Mouse (Mus musculus) left cerebral cortex, adult 8-10 months (tissue): ENCODE data around the gene Sgcg. TPM values are rescaled to one million over a fixed set of nuclear protein-coding genes. Genes with fewer than 3 reads are reported as not detected.

Source experiments
- DNase-seq, 2 experiments: peaks; one replicate each; pipeline ENCODE4 v3.0.0; 2022; ENCODE audit warnings: low spot score in 2 of 2
- total RNA-seq, 4 experiments: library from RNA; stranded (reverse); gene quantifications; 2 replicates each; pipeline ENCODE4 v1.2.4; 2022

Sgcg gene
- total RNA-seq, 4 experiments from 2014 or later = 0.11 to 0.33 (median 0.21) TPM; not detected in 1

GRCm38 (mm10) chr14:61235846-61236474, 22.3 kb downstream of the Sgcg start:
- no peak for DNase-seq

DNA sequence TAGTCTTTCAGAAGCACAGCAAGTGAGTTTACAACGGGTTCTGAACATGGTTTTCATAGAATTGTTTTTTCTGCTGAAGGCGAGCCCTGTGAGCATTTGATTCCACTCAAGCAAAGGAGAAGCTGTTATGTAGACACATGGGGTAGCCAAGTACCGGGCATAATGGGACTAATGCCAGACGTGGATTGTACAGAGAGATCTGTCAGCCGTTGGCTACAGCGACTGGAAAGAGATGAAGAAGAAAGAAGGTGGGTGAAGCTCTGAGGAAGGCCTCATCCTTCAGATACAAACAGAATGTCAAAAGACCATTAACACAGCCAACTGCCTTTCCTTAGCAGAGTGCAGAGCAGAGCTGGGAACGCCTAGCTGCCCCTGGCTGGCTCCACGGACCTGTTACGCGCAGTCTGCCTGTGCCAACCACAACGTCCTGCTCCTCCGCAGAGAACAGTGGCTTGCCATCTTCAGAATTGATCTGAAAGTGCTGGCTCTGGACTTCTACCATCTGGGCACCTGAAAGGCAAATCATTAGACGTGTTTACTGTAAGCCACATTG, 26.2 kb downstream of the Sgcg start:
- DNase-seq = no peak

- no peak for DNase-seq
Observed at GRCm38 (mm10) chr14:61230179-61230578, 28.1 kb downstream of the Sgcg start.

DNA sequence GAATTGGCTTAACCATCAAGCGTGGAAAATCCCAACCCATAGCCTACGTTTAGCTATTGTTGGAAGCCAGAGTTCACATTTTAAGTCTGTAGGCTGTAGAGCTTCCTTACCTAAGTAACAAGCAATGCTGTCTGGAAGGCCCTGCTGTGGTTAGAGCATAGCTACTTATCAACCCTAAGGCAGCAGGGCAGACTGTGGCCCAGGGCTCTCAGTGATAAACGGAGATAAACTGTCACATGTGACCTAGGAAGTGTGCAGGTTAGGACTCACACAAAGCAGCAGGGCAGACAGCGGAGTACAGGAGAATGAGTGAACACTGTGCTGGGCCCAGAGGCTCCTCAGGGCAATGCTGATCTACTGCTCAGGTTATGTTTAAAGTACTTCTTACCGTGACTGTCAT, 28.5 kb downstream of the Sgcg start:
- DNase-seq = no peak

GRCm38 (mm10) chr14:61226151-61226550, 32.1 kb downstream of the Sgcg start:
- DNase-seq = no peak

DNA sequence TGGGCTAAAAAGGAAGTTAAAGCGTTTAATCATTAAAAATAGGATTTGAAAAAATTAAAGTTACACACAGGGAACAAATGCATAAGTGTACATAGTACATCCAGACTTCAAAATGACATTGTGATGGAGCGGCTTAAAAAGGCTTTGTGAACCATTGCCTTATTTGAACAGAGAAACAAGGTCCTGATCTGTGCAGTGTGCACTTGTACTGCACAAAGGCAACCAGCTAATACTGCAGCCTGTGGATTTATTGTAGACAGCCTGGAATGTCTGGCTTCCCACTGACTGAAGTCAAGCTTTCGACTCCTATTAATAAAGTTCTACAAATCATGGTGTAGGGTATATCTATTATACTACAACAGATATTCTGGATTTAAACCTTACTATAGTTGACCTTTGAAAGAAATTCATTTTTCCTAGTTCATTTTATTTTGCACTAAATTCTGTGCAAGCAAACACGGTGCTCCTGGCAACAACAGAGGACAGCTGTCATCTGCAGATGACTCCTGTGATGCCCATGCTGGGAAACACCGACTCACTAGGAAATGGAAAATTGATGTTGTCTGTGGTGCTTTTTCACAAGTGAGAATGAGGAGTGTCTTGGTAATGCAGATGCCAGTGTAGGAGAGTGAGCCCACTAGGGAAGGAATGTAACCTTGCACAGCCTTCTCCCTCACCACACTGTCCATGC, 33.8 kb downstream of the Sgcg start:
- DNase-seq = no peak

- no peak for DNase-seq
Observed at GRCm38 (mm10) chr14:61223740-61224139, 34.5 kb downstream of the Sgcg start.

DNA sequence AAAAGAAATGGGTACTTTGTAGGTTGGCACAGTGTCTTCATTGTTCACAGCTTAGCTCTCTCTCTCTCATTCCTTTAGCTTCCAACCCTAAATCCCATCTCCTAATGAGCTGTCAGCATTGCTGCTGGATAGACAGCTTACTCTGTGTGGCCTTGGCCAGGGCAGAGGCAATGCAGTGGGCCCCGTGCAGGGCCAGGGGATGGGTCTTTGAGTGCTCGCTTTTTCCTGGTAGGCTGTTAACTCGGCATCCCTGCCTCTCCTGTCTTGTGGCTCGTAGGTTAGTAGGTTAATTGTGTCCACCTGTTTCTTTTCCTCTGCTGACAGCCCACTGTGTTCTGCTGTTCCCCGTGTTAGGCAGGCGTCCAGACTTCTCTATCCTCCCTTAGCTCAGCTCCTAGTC, 35.8 kb downstream of the Sgcg start:
- no peak for DNase-seq

DNA sequence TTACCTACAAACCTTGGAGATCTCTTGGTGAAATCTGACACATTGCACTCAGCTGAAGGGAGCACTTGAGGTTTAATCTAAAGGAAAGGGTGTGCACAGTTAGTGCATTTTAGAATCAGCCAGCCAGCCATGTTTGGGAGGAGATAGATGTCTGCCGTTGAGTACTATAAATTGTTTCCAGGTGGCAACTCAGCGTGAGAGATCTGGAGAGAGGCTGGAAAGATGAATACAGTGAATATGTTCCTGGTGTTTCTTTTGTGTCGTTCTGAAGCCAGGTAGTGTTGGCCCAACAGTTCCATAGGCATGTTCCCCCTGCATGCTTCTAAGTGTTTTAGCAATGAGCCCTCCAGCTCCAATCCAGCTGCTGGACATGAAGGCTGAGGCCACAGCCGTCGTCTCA, 37.1 kb downstream of the Sgcg start:
- DNase-seq = no peak

DNA sequence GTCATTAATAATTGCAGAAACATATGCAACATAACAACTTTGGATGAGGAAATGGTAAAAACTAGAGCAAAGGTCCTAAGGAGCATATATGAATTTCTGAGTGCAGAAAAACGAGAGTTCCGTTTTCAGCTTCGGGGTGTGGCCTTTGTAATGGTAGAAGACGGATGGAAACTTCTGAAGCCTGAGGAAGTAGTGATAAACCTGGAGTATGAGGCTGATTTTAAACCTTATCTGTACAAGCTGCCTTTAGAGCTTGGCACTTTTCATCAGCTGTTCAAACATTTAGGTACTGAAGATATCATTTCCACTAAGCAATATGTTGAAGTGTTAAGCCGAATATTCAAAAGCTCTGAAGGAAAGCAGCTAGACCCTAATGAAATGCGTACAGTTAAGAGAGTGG, 46.5 kb downstream of the Sgcg start:
- DNase-seq = no peak

GRCm38 (mm10) chr14:61210111-61210510, 48.2 kb downstream of the Sgcg start:
- DNase-seq = no peak

DNA sequence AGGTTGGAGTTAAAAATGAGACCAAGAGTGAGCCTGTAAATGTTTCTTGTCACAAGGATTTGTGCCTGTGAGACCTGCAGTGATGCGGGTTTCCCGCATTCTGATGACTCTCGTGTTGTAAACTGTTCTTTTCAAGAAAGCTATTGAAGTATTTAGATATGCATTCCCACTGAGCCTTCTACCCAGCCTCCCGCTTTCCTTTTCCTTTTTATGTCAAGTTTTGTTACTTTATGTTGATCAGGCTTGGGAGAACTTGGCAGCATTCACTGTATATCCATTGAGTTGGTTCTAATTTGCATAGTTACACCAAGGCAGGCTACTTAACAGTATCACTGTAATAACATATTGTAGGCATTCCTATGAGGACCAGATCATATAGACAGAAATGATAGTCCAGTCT, 63.9 kb downstream of the Sgcg start:
- DNase-seq = no peak

GRCm38 (mm10) chr14:61192326-61192725, 66.0 kb downstream of the Sgcg start:
- no peak for DNase-seq

DNA sequence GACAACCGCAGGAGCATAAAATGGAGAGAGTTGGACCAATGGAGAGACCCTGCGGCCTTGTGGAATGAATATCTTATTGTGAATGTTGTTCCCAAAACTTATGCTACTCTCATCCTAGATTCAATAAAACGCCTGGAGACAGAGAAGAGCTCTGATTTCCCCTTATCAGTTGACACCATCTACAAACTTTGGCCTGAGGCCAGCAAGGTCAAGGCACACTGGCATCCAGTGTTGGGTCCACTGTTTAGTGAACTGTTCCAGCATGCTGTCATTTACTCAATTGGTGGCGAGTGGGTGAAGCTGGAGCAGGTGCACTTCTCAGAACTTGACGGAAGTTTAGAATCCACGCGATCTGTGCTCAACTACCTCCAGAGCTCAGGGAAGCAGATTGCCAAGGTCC, 66.4 kb downstream of the Sgcg start:
- DNase-seq = no peak

DNA sequence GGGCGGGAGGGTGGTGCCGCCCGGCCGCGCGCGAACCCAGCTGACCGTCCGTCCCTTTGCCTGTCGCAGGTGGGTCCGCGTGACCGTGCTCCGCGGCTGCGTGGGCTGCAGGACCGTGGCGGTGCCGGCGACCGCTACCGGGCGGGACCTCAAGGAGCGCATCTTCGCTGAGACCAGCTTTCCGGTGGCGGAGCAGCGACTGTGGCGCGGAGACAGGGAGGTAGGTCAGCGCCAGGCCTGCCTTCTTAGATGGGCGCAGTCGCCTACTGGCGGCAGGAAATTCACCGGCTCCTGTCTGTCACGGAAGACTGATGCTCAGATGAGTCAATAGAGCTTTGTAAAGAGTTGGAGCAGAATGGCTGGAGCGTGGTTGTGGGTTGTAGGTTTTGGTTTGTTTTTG, 85.1 kb downstream of the Sgcg start:
- no peak for DNase-seq

DNA sequence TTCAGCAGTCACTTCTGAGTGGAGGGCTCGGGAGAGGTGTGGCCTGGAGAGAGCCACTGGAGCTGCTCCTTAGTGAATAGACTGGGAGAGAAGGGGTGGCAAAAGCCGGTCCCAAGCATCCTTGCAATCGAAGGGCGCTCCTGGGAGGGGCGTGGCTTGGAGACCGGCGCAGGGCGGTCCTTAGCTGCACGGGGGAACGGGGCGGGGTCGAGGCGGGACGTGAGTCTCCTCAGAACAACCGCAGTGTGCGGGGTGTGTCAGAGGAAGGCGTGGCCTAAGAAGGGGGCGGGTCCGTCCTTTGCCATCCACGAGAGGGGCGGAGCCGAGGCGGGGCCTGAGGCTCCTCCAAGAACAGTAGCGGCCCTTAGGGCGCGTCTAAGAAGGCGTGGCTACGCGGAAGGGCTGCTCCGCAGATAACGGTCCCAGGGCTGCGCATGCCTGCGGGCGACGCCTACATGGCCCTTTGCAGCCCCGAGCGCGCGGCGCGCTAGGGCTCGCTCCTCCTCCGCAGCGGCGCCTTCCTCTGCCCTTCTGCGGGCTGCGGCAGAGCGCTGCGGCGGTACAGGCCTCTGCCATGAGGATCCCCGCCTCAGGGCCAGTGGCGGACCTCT, 85.6 kb downstream of the Sgcg start:
- peak; percentile 95 to 99 for DNase-seq

DNA sequence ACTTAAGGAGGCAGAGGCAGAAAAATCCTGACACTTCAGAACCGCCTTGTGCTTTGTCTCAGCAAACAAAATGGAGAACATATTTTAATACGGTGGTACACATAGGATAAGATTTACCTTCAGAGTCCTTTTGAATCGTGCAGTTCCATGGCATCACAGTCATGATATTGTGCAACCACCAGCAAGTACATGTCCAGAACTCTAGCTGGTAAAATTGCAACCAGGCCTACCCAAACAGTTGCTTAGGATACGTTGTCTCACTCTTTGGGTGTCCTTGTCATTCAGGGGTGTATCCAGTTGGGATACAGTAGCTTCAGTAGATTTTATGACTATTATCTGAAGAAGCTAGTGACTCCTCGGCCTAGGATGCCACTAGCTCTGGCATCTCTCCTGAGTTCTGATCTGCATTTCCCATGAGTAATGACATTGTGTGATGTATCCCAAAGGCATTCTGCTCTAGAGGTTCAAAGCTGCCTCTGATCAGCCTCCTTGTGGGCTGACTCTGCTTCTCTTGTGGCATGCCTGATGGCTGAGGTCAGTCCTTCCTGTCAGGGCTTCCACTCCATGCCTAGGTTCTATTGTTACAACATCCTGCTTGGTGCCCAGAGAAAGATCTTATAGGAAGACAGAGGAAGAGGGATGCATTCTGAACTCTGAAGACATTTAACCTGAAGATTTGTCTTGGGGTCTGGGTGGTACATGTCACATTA, 86.9 kb downstream of the Sgcg start:
- no peak for DNase-seq

Other genes starting within 250 kb of the Sgcg start
- 10 to 100 TPM; 44.5 to 52.1 (median 47.5) TPM for gene Tnfrsf19, start 212.0 kb downstream of the Sgcg start, total RNA-seq
- 10 to 100 TPM; 50.2 to 62.0 (median 57.5) TPM for gene Sacs, start 120.0 kb downstream of the Sgcg start, total RNA-seq
- 1 to 10 TPM in 3 of 4 experiments, under 1 TPM in 1; 0.32 to 3.3 (median 1.7) TPM for gene Arl11, start 51.3 kb upstream of the Sgcg start, total RNA-seq
- gene Ebpl, start 101.9 kb upstream of the Sgcg start, total RNA-seq = 1 to 10 TPM; 3.4 to 5.1 (median 4.3) TPM
- 10 to 100 TPM; 68.2 to 76.2 (median 72.4) TPM for gene Kpna3, start 181.4 kb upstream of the Sgcg start, total RNA-seq